Mouse (Mus musculus): Measurements from ENCODE around the gene Triobp. TPM values are rescaled to one million over a fixed set of nuclear protein-coding genes. Genes with fewer than 3 reads are reported as not detected.

Gene Triobp
- 41.5 and 48.1 TPM in 2 replicates for polyA plus RNA-seq (2016; fragmentation: Nextera tagmentation; extraction: Ambion mirVana)

- peak within 1 kb of the TSS; percentile 49 for H3K4me3 ChIP-seq
- WGBS: under 1% methylated on average over 24 of the region's 24 CpGs
- H3K9ac ChIP-seq: peak within 1 kb of the TSS; percentile 53
- H3K36me3 ChIP-seq: 0 out of 2 replicates have a peak, but pooled peaks cover 5% of the 10 kb centered on the region
- no peaks in the 10 kb centered on the region for H3K9me3 ChIP-seq
- H3K4me1 ChIP-seq: peaks cover 10% of the 10 kb centered on the region
- peak within 1 kb of the TSS; percentile 73 for H3K27ac ChIP-seq
- ATAC-seq (ENCODE audit: insufficient number of reproducible peaks, insufficient read depth, low FRiP score, low TSS enrichment): peak; percentile 95
- H3K4me2 ChIP-seq (replicated peaks): peak within 1 kb of the TSS; percentile 60
- H3K27me3 ChIP-seq: no peaks in the 10 kb centered on the region
Measured at GRCm38 (mm10) chr15:78947657-78948056, at the start of gene Triobp. Triobp (plus strand) TSS chr15:78947724.

- Histone ChIP-seq H3K4me1 (peaks cover 39% of the 10 kb centered on the region), H3K4me2 (replicated peaks) (peak overlapping the region; percentile 81), H3K4me3 (peak overlapping the region; percentile 75; the same call in 1 of the 2 replicates), H3K27me3 (no peaks in the 10 kb centered on the region), H3K9me3 (no peaks in the 10 kb centered on the region), H3K36me3 (peaks cover 19% of the 10 kb centered on the region), H3K9ac (no peak overlapping the region; the same call in 1 of the 2 replicates), H3K27ac (peak overlapping the region; percentile 20; the same call in 1 of the 2 replicates)
- ATAC-seq (ENCODE audit: insufficient number of reproducible peaks, insufficient read depth, low FRiP score, low TSS enrichment): no peak
- WGBS: 51% methylated on average over 6 of the region's 6 CpGs
Measured at GRCm38 (mm10) chr15:78898507-78899001, 49.0 kb upstream of the Triobp start.

- WGBS: 3% methylated on average over 20 of the region's 20 CpGs
- peaks cover 33% of the 10 kb centered on the region for H3K4me1 ChIP-seq
Measured at GRCm38 (mm10) chr15:78899409-78899739, 48.1 kb upstream of the Triobp start, which contains the start of gene Gm49510. Gm49510 (plus strand) TSS chr15:78899667.

GRCm38 (mm10) chr15:78899740-78900584 is 47.6 kb upstream of the Triobp start, which contains the start of gene Sh3bp1:
Sh3bp1 (plus strand) TSS chr15:78899768.
- Histone ChIP-seq H3K27ac (peak within 1 kb of the TSS; percentile 78), H3K36me3 (peaks cover 25% of the 10 kb centered on the region), H3K4me3 (peak within 1 kb of the TSS; percentile 75), H3K9me3 (no peaks in the 10 kb centered on the region), H3K4me1 (peaks cover 28% of the 10 kb centered on the region), H3K4me2 (replicated peaks) (peak within 1 kb of the TSS; percentile 81), H3K9ac (peak within 1 kb of the TSS; percentile 80), H3K27me3 (no peaks in the 10 kb centered on the region)
- under 1% methylated on average over 46 of the region's 47 CpGs for WGBS
- ATAC-seq (ENCODE audit: insufficient number of reproducible peaks, insufficient read depth, low FRiP score, low TSS enrichment): 0 out of 2 replicates have a peak, but pooled peaks have one; percentile 16

More at GRCm38 (mm10) chr15:78899409-78899739, 48.1 kb upstream of the Triobp start, which contains the start of gene Gm49510:
- H3K4me2 ChIP-seq (replicated peaks): peak within 1 kb of the TSS; percentile 81
- peak within 1 kb of the TSS; percentile 80 for H3K9ac ChIP-seq
- peak within 1 kb of the TSS; percentile 78 for H3K27ac ChIP-seq
- no peak for ATAC-seq (ENCODE audit: insufficient number of reproducible peaks, insufficient read depth, low FRiP score, low TSS enrichment)
- H3K36me3 ChIP-seq: peaks cover 24% of the 10 kb centered on the region
- peak within 1 kb of the TSS; percentile 75 for H3K4me3 ChIP-seq
- no peaks in the 10 kb centered on the region for H3K9me3 ChIP-seq
- no peaks in the 10 kb centered on the region for H3K27me3 ChIP-seq

GRCm38 (mm10) chr15:78900585-78901421 is 46.7 kb upstream of the Triobp start:
- Histone ChIP-seq H3K4me1 (peaks cover 28% of the 10 kb centered on the region), H3K27ac (peak overlapping the region; percentile 78), H3K9me3 (no peaks in the 10 kb centered on the region), H3K4me3 (peak overlapping the region; percentile 75), H3K9ac (peak overlapping the region; percentile 80), H3K4me2 (replicated peaks) (peak overlapping the region; percentile 81), H3K36me3 (peaks cover 32% of the 10 kb centered on the region), H3K27me3 (no peaks in the 10 kb centered on the region)
- peak; percentile 31; the same call in 1 of the 2 replicates for ATAC-seq (ENCODE audit: insufficient number of reproducible peaks, insufficient read depth, low FRiP score, low TSS enrichment)
- WGBS: 14% methylated on average over 18 of the region's 18 CpGs

- no peaks in the 10 kb centered on the region for H3K9me3 ChIP-seq
- H3K36me3 ChIP-seq: peaks cover 38% of the 10 kb centered on the region
- H3K27me3 ChIP-seq: no peaks in the 10 kb centered on the region
- peak overlapping the region; percentile 80 for H3K9ac ChIP-seq
- H3K4me2 ChIP-seq (replicated peaks): peak overlapping the region; percentile 81
- 36% methylated on average over 8 of the region's 8 CpGs for WGBS
- H3K27ac ChIP-seq: peak overlapping the region; percentile 78
- peaks cover 28% of the 10 kb centered on the region for H3K4me1 ChIP-seq
- peak overlapping the region; percentile 75 for H3K4me3 ChIP-seq
- no peak for ATAC-seq (ENCODE audit: insufficient number of reproducible peaks, insufficient read depth, low FRiP score, low TSS enrichment)
Measured at GRCm38 (mm10) chr15:78901422-78901789, 46.1 kb upstream of the Triobp start.

GRCm38 (mm10) chr15:78903243-78903642 is 44.3 kb upstream of the Triobp start:
- Histone ChIP-seq H3K27ac (no peak overlapping the region), H3K27me3 (no peaks in the 10 kb centered on the region), H3K9ac (0 out of 2 replicates have a peak overlapping the region, but pooled peaks have one; percentile 2), H3K4me1 (peaks cover 28% of the 10 kb centered on the region), H3K36me3 (peaks cover 57% of the 10 kb centered on the region), H3K4me3 (no peak overlapping the region), H3K9me3 (no peaks in the 10 kb centered on the region), H3K4me2 (replicated peaks) (no peak overlapping the region)
- 14% methylated on average over 2 of the region's 2 CpGs for WGBS
- no peak for ATAC-seq (ENCODE audit: insufficient number of reproducible peaks, insufficient read depth, low FRiP score, low TSS enrichment)

GRCm38 (mm10) chr15:78908399-78908798 is 39.1 kb upstream of the Triobp start:
- Histone ChIP-seq H3K4me2 (replicated peaks) (no peak overlapping the region), H3K27me3 (no peaks in the 10 kb centered on the region), H3K36me3 (peaks cover 81% of the 10 kb centered on the region), H3K4me3 (no peak overlapping the region), H3K27ac (no peak overlapping the region), H3K4me1 (no peaks in the 10 kb centered on the region), H3K9me3 (no peaks in the 10 kb centered on the region), H3K9ac (no peak overlapping the region)
- WGBS: 74% methylated on average over 7 of the region's 7 CpGs
- no peak for ATAC-seq (ENCODE audit: insufficient number of reproducible peaks, insufficient read depth, low FRiP score, low TSS enrichment)

GRCm38 (mm10) chr15:78908982-78909381 is 38.5 kb upstream of the Triobp start:
- no peaks in the 10 kb centered on the region for H3K9me3 ChIP-seq
- no peak overlapping the region for H3K4me3 ChIP-seq
- no peak for ATAC-seq (ENCODE audit: insufficient number of reproducible peaks, insufficient read depth, low FRiP score, low TSS enrichment)
- no peak overlapping the region for H3K4me2 ChIP-seq (replicated peaks)
- no peak overlapping the region for H3K9ac ChIP-seq
- H3K27ac ChIP-seq: no peak overlapping the region
- H3K27me3 ChIP-seq: no peaks in the 10 kb centered on the region
- no peaks in the 10 kb centered on the region for H3K4me1 ChIP-seq
- H3K36me3 ChIP-seq: peaks cover 76% of the 10 kb centered on the region
- 88% methylated on average over 8 of the region's 8 CpGs for WGBS

GRCm38 (mm10) chr15:78912040-78912439 is 35.5 kb upstream of the Triobp start:
- H3K4me1 ChIP-seq: peaks cover 22% of the 10 kb centered on the region
- H3K27me3 ChIP-seq: no peaks in the 10 kb centered on the region
- no peak overlapping the region for H3K9ac ChIP-seq
- no peak overlapping the region for H3K27ac ChIP-seq
- 39% methylated on average over 9 of the region's 9 CpGs for WGBS
- H3K36me3 ChIP-seq: peaks cover 45% of the 10 kb centered on the region
- H3K4me2 ChIP-seq (replicated peaks): no peak overlapping the region
- H3K4me3 ChIP-seq: no peak overlapping the region
- ATAC-seq (ENCODE audit: insufficient number of reproducible peaks, insufficient read depth, low FRiP score, low TSS enrichment): no peak
- H3K9me3 ChIP-seq: no peaks in the 10 kb centered on the region

- Histone ChIP-seq H3K4me2 (replicated peaks) (peak within 1 kb of the TSS; percentile 96), H3K9ac (peak within 1 kb of the TSS; percentile 83), H3K27me3 (no peaks in the 10 kb centered on the region), H3K9me3 (no peaks in the 10 kb centered on the region), H3K27ac (peak within 1 kb of the TSS; percentile 93), H3K36me3 (peaks cover 42% of the 10 kb centered on the region), H3K4me3 (peak within 1 kb of the TSS; percentile 77), H3K4me1 (peaks cover 22% of the 10 kb centered on the region)
- under 1% methylated on average over 51 of the region's 51 CpGs for whole genome bisulfite sequencing
- peak; percentile 93 for ATAC-seq (ENCODE audit: insufficient number of reproducible peaks, insufficient read depth, low FRiP score, low TSS enrichment)
Measured at GRCm38 (mm10) chr15:78913632-78914090, 33.9 kb upstream of the Triobp start, which contains the start of gene Pdxp. Pdxp (plus strand) TSS chr15:78913919.
